Mouse (Mus musculus) thymus, adult 2 months (tissue): ENCODE data around the gene Ets2. TPM values are rescaled to one million over a fixed set of nuclear protein-coding genes. Genes with fewer than 3 reads are reported as not detected.

Source experiments
- DNase-seq: peaks from one replicate; pipeline ENCODE4 v3.0.0; 2021
- H3K27ac ChIP-seq: fragments of 200-500 bp; 2 replicates; pipeline ENCODE4 v1.5.1; 2012; ENCODE audit warnings: low read length, control low read depth; ENCODE audit not compliant: control insufficient read depth, insufficient read depth
- H3K27me3 ChIP-seq: fragments of 200-500 bp; 2 replicates; pipeline ENCODE4 v1.6.1; 2012; ENCODE audit warnings: mild to moderate bottlenecking, low read length, moderate library complexity, mixed read lengths; ENCODE audit not compliant: control insufficient read depth, insufficient read depth
- H3K36me3 ChIP-seq: fragments of 200-500 bp; 2 replicates; pipeline ENCODE4 v1.6.1; 2012; ENCODE audit warnings: mild to moderate bottlenecking, low read length, moderate library complexity; ENCODE audit not compliant: control insufficient read depth, insufficient read depth
- H3K4me1 ChIP-seq: fragments of 200-500 bp; replicated peaks from 2 replicates; pipeline ENCODE4 v1.6.1; 2012; ENCODE audit warnings: low read length; ENCODE audit not compliant: control insufficient read depth, insufficient read depth
- H3K4me3 ChIP-seq: fragments of 200-500 bp; 2 replicates; pipeline ENCODE4 v1.5.1; 2012; ENCODE audit warnings: mild to moderate bottlenecking, low read length, control low read depth, moderate library complexity; ENCODE audit not compliant: control insufficient read depth, insufficient read depth
- CTCF ChIP-seq: fragments of 200-500 bp; IDR thresholded peaks from 2 replicates; pipeline ENCODE4 v1.5.1; 2012; ENCODE audit warnings: mild to moderate bottlenecking, control low read depth, low read length, moderate library complexity, borderline replicate concordance; ENCODE audit not compliant: control insufficient read depth, poor library complexity, insufficient read depth; ENCODE audit errors: extremely low read depth
- POLR2A ChIP-seq: fragments of 200-500 bp; IDR thresholded peaks from 2 replicates; pipeline ENCODE4 v1.6.1; 2012; ENCODE audit warnings: mild to moderate bottlenecking, low read length, control low read depth, moderate library complexity; ENCODE audit not compliant: control insufficient read depth, poor library complexity, insufficient read depth; ENCODE audit errors: extremely low read depth
- WGBS: fragments of 180-500 bp; shearing (Covaris S2); methylation state at CpG from one replicate; pipeline ENCODE4 v1.1.7; 2018; 5-methylcytosine and 5-hydroxymethylcytosine counted together
- polyA plus RNA-seq: library from polyadenylated mRNA; depleted of rRNA; stranded (reverse); fragments of >200 nt; gene quantifications from 2 replicates; pipeline ENCODE4 v1.2.3, GENCODE M21; 2012

Gene Ets2
- polyA plus RNA-seq, 1 experiment: 343 TPM

DNA sequence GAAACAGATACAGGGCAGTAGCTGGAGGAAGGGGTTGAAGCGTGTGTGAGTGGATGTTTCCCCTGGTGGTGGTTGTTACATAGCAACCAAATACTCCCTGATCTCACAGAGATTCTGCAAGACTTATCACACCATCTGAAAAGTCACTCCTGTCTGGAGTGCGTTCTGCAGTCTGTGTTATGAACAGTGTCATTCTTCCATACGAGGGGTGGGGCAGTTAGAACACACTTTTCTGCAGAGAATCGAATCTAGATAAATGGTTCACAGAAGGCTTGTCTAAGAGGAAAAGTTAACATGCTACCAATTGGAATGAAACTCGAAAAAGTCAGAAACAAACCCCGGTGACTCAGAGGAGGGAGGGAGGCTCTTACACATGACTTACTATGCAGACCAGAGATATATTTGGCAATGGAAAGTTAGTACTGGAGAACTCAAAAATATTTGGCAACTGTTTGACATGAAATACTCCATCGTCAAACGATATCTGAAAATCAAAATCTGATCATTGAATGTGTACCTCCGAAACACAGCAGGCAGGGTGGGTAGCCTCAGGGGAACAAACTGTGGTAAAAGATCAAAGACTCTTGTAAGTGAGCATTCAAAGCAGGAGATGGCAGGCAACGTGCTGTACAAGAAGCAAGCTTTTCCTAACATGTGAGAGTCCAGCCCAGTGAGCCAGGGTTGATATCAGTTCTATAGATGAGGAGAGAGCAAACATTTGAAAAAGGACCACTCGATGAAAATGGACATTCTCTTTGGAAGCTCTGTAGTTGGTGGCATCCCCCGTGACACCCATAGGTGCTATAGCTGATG, 47.6 kb downstream of the Ets2 start:
- TF ChIP-seq POLR2A (no peak), CTCF (no peak)
- H3K36me3 ChIP-seq: no peaks in the 10 kb centered on the region
- 19% methylated on average over 12 of the region's 12 CpGs for whole genome bisulfite sequencing
- H3K27me3 ChIP-seq: no peaks in the 10 kb centered on the region
- H3K4me3 ChIP-seq: no peak overlapping the region
- H3K4me1 ChIP-seq: peaks cover 36% of the 10 kb centered on the region
- DNase-seq: peak; percentile 51
- H3K27ac ChIP-seq: peak overlapping the region; percentile 94

DNA sequence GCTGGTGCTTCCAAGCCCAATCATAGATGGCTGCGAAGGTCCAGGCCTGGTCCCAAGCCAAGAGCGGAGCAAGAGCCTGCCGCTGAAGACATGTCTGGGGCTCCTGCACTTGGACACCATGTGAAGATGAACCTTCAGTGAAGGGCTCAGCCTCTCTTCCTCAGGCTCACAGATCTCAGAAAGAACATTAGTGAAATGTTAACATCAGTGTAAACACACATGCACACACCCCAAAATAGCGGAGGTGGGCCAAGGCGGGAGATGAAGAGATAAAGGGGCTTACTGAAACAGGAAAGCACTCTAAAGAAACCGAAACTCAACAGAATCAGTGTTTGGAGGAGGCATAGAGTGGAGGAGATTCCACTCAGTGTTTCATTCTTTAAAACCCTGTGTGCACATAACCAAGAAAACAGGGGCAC, 48.3 kb downstream of the Ets2 start:
- Histone ChIP-seq H3K27me3 (no peaks in the 10 kb centered on the region), H3K4me1 (peaks cover 38% of the 10 kb centered on the region), H3K27ac (peak overlapping the region; percentile 94), H3K4me3 (peak overlapping the region; percentile 13; the same call in 1 of the 2 replicates), H3K36me3 (no peaks in the 10 kb centered on the region)
- TF ChIP-seq CTCF: no peak
- TF ChIP-seq POLR2A: no peak
- DNase-seq: peak; percentile 74
- WGBS: 35% methylated on average over 6 of the region's 6 CpGs

DNA sequence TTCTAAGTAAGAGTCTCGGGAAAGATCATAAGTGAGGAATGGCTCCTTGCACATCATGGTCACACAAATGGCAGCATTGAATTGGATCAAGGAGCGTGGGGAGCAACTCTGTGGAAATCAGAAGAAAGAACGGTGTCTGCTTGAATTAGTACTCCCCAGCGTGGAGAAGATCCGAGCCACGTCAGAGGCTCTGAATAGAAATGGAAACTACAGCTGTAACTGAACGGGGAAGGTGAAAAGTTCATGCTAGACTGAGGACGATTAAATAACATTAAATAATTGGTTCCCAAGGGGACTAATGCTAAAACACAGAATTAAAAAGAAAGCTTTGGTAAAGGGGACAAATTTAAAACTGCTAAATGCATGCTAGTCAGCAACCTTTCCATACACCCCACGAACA, 50.6 kb downstream of the Ets2 start:
- Histone ChIP-seq H3K27me3 (no peaks in the 10 kb centered on the region), H3K27ac (no peak overlapping the region), H3K4me1 (peaks cover 41% of the 10 kb centered on the region), H3K36me3 (no peaks in the 10 kb centered on the region), H3K4me3 (no peak overlapping the region)
- no peak for DNase-seq
- TF ChIP-seq POLR2A (no peak), CTCF (no peak)
- WGBS: 64% methylated on average over 9 of the region's 9 CpGs

DNA sequence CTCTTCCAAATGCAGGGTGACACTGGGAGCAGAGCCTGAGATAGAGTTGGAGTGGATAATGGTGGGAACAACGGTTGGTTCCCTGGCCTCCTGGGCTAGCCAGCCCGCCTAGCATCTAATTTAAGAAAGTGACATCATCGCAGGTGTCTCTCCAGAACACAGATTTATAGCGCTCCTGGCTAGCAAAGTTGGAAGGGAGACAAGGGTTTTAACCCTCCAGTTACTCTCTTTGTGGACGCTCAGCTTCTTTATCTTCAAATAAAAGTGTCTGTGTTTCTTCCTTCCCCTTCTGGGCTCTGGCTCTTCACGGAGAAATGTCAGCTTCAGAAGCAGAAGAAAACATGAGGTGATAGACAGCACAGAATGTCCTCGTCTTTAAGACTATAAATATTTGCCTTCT, 51.4 kb downstream of the Ets2 start:
- no peak overlapping the region for H3K4me3 ChIP-seq
- H3K4me1 ChIP-seq: peaks cover 38% of the 10 kb centered on the region
- H3K36me3 ChIP-seq: no peaks in the 10 kb centered on the region
- no peaks in the 10 kb centered on the region for H3K27me3 ChIP-seq
- DNase-seq: no peak
- TF ChIP-seq CTCF (no peak), POLR2A (no peak)
- no peak overlapping the region for H3K27ac ChIP-seq
- WGBS: 10% methylated on average over 7 of the region's 7 CpGs

DNA sequence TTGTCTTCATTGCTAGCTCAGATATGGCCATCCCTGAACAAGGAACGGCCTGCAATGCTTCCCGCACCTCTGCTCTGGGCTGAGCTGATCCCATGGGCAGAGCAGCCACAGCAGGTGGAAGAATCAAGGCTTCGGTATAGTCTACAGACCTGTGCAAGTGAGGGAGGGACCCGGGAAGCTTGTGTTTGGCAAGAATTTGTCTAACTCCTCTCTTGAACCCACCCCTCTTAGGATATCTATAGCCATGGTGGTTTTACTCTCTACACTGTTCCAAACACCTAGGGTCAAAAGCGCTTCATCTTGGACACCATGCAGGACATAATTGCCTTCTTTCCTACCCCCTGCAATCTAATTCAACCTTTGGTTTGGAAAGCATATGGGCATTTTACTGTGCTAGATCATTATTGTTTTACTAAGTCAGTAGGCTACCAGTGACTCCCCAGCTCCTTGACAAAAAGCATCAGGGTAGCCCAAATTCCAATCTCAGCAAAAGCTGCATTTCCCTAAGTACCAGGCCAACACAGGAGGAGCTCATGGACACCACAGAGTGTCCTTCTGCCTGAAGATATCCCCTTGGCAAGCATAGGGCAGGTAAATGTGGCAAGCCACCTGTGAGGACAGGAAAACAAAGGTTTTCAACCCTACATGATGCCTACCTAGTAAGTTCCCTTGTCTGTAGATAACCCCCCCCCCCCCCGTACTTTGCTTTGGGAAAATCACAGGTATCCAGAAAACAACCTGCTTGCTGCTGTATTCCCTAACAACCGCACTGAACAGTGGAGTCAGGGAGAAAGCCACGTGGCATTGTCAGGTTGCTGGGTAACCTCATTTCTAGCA, 57.5 kb downstream of the Ets2 start:
- WGBS: 95% methylated on average over 8 of the region's 8 CpGs
- H3K36me3 ChIP-seq: no peaks in the 10 kb centered on the region
- H3K27me3 ChIP-seq: no peaks in the 10 kb centered on the region
- DNase-seq: no peak
- TF ChIP-seq POLR2A: no peak
- TF ChIP-seq CTCF: no peak
- H3K4me1 ChIP-seq: peaks cover 33% of the 10 kb centered on the region
- H3K27ac ChIP-seq: no peak overlapping the region
- H3K4me3 ChIP-seq: no peak overlapping the region

DNA sequence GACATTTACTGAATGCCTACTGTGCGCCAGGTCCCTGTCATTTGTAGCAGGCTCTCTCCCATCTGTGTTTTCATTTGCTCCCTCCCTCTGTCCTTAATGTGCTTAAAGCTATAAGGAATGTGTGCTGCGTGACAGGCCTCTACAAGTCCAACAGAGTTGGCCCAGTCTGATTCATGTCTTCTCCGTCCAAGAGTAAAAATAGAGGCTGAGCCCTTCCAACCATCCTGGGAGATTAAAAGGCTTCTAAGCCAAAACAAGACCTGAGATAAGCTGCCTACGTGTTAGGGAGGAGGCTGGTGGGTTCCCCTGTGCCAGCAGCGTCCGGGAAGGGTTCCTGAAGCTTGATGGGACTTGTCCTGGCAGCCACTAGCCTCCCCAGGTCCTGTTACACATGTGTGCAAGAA, 58.1 kb downstream of the Ets2 start:
- Histone ChIP-seq H3K4me1 (peaks cover 29% of the 10 kb centered on the region), H3K4me3 (no peak overlapping the region), H3K27ac (no peak overlapping the region), H3K36me3 (no peaks in the 10 kb centered on the region), H3K27me3 (no peaks in the 10 kb centered on the region)
- WGBS: 93% methylated on average over 6 of the region's 6 CpGs
- DNase-seq: no peak
- TF ChIP-seq POLR2A (no peak), CTCF (no peak)
